ENCODE assay signal across 8 mouse cellular contexts in the genomic region with DNA sequence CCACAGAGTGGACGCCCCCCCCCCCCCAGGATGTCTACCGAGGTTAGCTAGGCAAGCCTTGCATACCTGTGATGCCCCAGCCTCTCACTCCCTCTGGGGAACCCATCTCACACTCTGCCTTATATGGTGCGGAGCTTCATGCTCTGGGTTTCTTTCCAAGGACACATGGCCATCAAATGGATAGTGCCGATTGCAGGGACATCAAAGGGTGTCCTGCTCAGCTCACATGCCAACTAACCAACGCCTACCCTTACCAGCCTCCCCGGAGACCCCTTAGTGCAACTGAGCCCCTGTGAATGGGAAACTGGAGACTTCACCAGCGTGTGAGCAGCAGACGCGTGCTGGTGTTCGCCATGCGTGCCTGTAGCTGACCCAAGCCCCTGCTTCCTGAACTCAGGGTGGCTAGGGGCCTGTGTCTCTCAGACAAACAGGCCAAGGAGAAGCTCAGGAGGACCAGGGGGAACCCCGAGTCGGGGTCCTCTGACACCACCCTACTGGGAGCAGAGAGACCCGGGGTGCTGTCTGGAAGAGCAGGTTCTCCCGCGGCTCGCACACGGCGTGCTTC. TPM values are rescaled to one million over a fixed set of nuclear protein-coding genes. Genes with fewer than 3 reads are reported as not detected.
DNase-seq lines count a peak whose midpoint lies in the region; ATAC-seq and TF ChIP-seq lines count a peak whose summit lies in the region.

No protein-coding gene starts in this region.

- TF ChIP-seq CTCF in heart, adult 2 months (IDR thresholded peaks at IDR 0.05), result no peak

- H3K79me2 ChIP-seq in heart, adult 2 months (replicated peaks; ENCODE audit: control insufficient read depth, insufficient read depth, low read length), result no peaks in the 10 kb centered on the region; the same call in 1 of the 2 replicates

- no peak for TF ChIP-seq EP300 in heart, adult 2 months (IDR thresholded peaks at IDR 0.05; ENCODE audit: insufficient read depth, low read depth, low read length)

- H3K36me3 ChIP-seq in heart, adult 2 months (ENCODE audit: control insufficient read depth, insufficient read depth, low read length), result no peaks in the 10 kb centered on the region
- H3K36me3 ChIP-seq in hindbrain, embryonic 16.5 days (ENCODE audit: control insufficient read depth, insufficient read depth, low read length), result no peaks in the 10 kb centered on the region

- H3K27ac ChIP-seq in heart, adult 2 months, result peak overlapping the region; percentile 58
- H3K27ac ChIP-seq in hindbrain, embryonic 16.5 days (ENCODE audit: low read depth, low read length), result peak overlapping the region; percentile 89

- intact Hi-C loops in heart, adult 2 months (cut with DNase I), result loop anchor here (5.0 kb wide), 1 partner anchor 1050 kb away; the partner anchor contains the start of gene Mecr
- intact Hi-C loops in left cerebral cortex, postnatal 4 days (cut with DNase I), result loop anchor here (5.0 to 10.0 kb wide), 2 partner anchors 85 to 1053 kb away; partner anchors contain the start of gene Mecr

- H3K4me3 ChIP-seq in heart, adult 2 months, result peak overlapping the region; percentile 89
- H3K4me3 ChIP-seq in hindbrain, embryonic 16.5 days (ENCODE audit: low read length), result peak overlapping the region; percentile 83

- 11% methylated on average over 19 of the region's 19 CpGs for WGBS in heart, adult 2 months
- 3% methylated on average over 19 of the region's 19 CpGs for WGBS in hindbrain, embryonic 16.5 days

- H3K9ac ChIP-seq in heart, adult 2 months (ENCODE audit: low read depth, low read length), result peak overlapping the region; percentile 63
- H3K9ac ChIP-seq in hindbrain, embryonic 16.5 days (ENCODE audit: low read depth, low read length), result peak overlapping the region; percentile 99

- peak; percentile 15 for ATAC-seq in hindbrain, embryonic 16.5 days
- ATAC-seq in erythroid progenitor cell, adult 5-6 weeks (replicated peaks; ENCODE audit: low FRiP score, poor library complexity, severe bottlenecking), result no peak

- peak; percentile 36 to 65 for DNase-seq in heart, adult 2 months
- DNase-seq in heart, adult 9 months (ENCODE audit: low spot score in 2 of 2), result no peak
- peak; percentile 20 to 27 for DNase-seq in B cell, adult 2 months
- DNase-seq in embryo, embryonic 11 days, result peak; percentile 61
- peak; percentile 53 for DNase-seq in naive thymus-derived CD4-positive, alpha-beta T cell, adult 2 months (ENCODE audit: low read depth)
- no peak for DNase-seq in left cerebral cortex, postnatal 4 days

- peaks cover 15% of the 10 kb centered on the region for H3K4me1 ChIP-seq in heart, adult 2 months (ENCODE audit: control insufficient read depth, insufficient read depth, low read length)
- H3K4me1 ChIP-seq in hindbrain, embryonic 16.5 days (ENCODE audit: control insufficient read depth, insufficient read depth, low read depth, low read length), result peaks cover 25% of the 10 kb centered on the region

- H3K9me3 ChIP-seq in hindbrain, embryonic 16.5 days (ENCODE audit: control insufficient read depth, low read length), result no peaks in the 10 kb centered on the region

- H3K4me2 ChIP-seq in hindbrain, embryonic 16.5 days (ENCODE audit: low read length), result peak overlapping the region; percentile 86

- no peak for TF ChIP-seq POLR2A in heart, adult 2 months (IDR thresholded peaks at IDR 0.05; ENCODE audit: insufficient read depth, low read depth, low read length)

- H3K27me3 ChIP-seq in heart, adult 2 months (ENCODE audit: control insufficient read depth, insufficient read depth, low read length), result no peaks in the 10 kb centered on the region
- H3K27me3 ChIP-seq in hindbrain, embryonic 16.5 days (replicated peaks; ENCODE audit: control insufficient read depth, insufficient read depth, low read length), result no peaks in the 10 kb centered on the region

RNA-seq across cellular contexts. Expression of gene Sdc3, which starts 0.4 kb away (rescaled TPM):
- total RNA-seq in heart, adult 2 months (2021), result 10 to 100 TPM; 32.7 to 38.3 TPM
- 41.5 and 51.9 TPM in 2 replicates for polyA plus RNA-seq in heart, adult 2 months (2012; rRNA removed)
- polyA plus RNA-seq in hindbrain, embryonic 16.5 days (2015; fragmentation: Nextera tagmentation; extraction: Ambion mirVana), result 151 and 187 TPM in 2 replicates
- 100 to 1,000 TPM; 455 to 494 TPM for total RNA-seq in left cerebral cortex, postnatal 4 days (2021)
- 25.9 and 31.0 TPM in 2 replicates for total RNA-seq in erythroid progenitor cell, adult 5-6 weeks (2015; ENCODE audit: low replicate concordance)
- 9.9 and 13.7 TPM in 2 replicates for total RNA-seq in erythroid progenitor cell, adult 5-6 weeks (2017; ENCODE audit: low replicate concordance)

Comparison
In these comparisons a context has a peak if more than half of its experiments do, and no peak if none do; other contexts are left out.
1. DNase-seq: peak in heart, adult 2 months (2 of 2), B cell, adult 2 months (2 of 2), embryo, embryonic 11 days (single experiment) and naive thymus-derived CD4-positive, alpha-beta T cell, adult 2 months (single experiment); none in heart, adult 9 months (0 of 2) and left cerebral cortex, postnatal 4 days (single experiment).
2. RNA of gene Sdc3, which starts 0.4 kb away (total RNA-seq): 455 to 494 TPM in left cerebral cortex, postnatal 4 days; 32.7 to 38.3 TPM in heart, adult 2 months and 9.9 to 31.0 TPM in erythroid progenitor cell, adult 5-6 weeks; every median in the first group is over 10 times any median in the second.